Mouse (Mus musculus): Measurements from ENCODE around the gene Srsf7.
"Not testable (repeated sequence)": the region's sequence is repeated elsewhere in the genome, so short reads cannot be mapped to it uniquely, and the experiment has no call there.

Gene Srsf7

GRCm38 (mm10) chr17:80193075-80193474 is 14.0 kb downstream of the Srsf7 start:
- DNase-seq = peak; percentile 21 to 81

GRCm38 (mm10) chr17:80183615-80184014 is 23.5 kb downstream of the Srsf7 start:
- DNase-seq = no peak

DNA sequence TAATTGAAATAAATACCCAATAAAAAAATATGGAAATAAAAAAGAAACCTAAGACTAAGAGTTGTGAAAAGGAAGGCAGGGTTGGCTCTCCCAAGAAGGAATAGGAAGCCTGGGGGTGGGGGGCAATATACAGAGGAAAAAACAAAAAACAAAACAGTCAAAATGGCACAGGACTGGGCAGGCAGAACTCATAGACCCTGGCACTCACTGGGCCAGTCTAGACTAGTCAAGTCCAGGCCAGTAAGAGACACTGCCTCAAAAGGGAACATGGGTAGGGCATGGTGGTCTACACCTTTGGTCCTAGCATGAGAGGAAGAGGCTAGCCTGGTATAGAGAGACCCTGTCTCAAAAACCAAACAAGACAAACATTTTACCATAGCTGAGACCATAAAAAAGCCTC is 26.6 kb downstream of the Srsf7 start:
- no peak for DNase-seq

DNA sequence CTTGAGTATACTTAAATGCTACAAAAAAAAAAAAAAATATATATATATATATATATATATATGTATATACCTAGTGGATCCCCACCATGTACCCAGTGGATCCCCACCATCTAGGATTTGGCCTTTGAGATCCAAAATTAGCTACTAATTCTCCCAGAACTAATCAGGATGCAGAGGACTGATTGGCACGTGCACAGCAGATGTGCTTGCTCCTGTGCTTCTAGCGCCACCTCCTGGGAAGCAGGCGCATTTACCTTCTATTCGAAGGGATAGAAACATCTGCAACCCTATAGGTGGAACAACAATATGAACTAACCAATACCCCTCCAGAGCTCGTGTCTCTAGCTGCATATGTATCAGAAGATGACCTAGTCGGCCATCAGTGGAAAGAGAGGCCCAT is 27.1 kb downstream of the Srsf7 start:
- peak; percentile 87 for DNase-seq

- DNase-seq = not testable (repeated sequence)
Observed at GRCm38 (mm10) chr17:80178846-80179245, 28.3 kb downstream of the Srsf7 start.

DNA sequence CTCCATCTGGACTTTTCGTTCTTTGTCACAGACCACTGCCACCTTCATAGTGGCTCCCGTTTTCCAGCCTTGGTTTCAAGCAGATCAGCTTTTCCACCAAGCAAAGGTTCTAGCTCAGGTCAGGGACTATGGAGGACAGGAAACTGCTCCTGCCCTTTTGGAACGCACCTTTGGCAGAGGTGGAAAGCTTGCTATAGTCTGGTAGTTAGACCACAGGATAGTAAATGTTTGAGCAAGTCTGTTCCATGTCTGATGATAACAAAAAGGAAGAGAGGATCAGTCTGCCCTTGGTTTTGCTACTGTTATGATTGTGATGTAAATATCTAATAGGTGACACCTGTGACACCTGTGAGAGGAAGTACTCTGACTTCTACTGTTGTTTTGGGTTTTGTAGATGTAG is 31.1 kb downstream of the Srsf7 start:
- no peak for DNase-seq

GRCm38 (mm10) chr17:80175386-80175739 is 31.7 kb downstream of the Srsf7 start:
- no peak for DNase-seq

GRCm38 (mm10) chr17:80174699-80175385 is 32.3 kb downstream of the Srsf7 start:
- DNase-seq = no peak

DNA sequence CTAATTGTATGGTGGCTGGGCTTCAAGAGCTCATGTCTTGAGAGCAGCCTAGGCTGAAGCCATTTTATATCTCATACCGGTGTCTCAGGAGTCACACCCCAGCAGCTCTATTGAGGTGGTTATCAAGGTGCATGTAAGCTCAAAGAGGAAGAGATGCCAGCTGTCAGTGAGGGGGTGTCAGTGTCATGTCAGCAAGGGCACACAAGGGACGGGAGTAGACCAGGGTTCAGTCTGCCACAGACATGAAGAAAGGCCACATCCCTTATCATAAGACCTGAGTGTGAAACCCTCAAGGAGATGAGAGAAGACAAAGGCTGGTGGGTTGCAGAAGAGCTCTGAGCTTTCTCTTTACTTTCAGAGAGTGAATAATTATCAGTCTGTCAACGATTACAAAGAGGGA is 33.0 kb downstream of the Srsf7 start:
- no peak for DNase-seq

DNA sequence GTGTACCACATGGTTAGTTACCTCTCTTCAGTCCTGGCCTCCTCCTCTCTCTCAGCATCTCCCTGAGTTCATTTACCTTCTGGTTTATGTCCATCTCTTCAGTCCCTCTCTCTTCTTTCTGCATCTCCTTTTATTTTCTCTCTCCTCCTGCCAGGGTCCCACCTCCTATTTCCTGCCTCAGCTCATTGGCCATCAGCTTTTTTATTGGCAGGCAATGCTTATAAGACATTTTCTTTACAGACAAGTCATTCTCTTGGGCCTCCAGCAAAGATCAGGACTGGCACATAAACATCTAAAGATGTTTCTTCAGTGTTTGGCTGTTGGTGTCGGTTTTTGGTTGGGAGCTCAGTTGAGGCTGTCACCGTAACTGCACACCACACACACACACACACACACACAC is 33.4 kb downstream of the Srsf7 start:
- no peak for DNase-seq

DNA sequence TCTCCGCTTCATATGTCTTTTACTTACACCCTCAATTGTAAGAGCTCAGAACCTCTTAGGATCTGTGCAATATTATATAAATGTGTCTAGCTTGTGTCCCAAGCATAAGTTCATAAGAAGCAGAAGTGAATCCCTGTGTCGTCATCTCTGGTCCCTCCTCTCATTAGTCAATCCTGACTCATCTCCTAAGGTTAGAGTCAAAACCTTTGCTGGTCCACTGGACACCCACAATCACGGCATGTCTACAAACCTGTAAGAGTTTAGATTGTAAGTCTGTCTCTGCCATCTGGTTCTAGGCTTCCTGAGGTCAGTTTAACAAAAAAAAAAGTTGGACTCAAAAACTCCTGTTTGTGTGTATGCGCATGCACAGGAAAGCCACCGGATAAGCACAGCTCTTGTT is 34.3 kb downstream of the Srsf7 start:
- no peak for DNase-seq

DNA sequence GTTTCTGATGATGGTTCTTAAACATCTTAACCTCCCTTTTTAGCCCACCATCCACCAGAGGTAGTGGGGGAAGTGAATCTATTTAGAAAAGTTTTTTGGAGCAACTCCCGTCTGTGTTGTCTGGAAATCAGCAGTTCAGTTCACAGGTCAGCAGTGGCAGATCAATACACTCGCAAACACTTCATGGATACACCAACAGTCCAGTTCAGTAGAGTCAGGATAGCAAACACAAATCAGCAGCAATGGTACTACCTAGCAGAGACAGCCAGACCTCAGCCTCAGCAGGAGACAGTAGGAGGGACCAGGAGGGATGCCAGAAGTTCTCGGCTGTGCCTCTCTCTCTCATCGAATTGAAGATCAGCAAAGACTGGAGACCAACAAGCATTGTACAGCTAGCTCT is 35.2 kb downstream of the Srsf7 start:
- no peak for DNase-seq

DNA sequence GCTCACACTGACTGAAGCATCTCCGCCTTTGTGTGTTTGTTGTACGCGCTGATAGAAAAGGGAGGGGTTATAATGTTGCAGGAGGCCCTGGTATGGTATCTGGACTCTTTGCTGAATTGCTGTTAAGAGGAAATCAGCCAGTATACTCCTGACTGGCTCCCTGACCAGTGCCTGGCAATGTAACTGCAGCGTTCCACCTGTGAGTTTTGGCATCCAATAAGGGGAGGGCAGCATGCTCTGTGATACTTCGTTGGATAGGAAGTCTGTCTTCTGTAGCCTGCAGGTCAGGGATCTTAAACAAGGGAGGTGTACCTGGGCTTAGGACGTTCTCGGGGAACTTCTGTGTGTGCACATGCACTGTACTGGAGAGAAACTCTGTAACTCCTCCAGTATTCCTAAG is 36.2 kb downstream of the Srsf7 start:
- DNase-seq = peak; percentile 72 to 80

- no peak for DNase-seq
Observed at GRCm38 (mm10) chr17:80169792-80170191, 37.3 kb downstream of the Srsf7 start.

- peak; percentile 66 to 72 for DNase-seq
Observed at GRCm38 (mm10) chr17:80168425-80169182, 38.5 kb downstream of the Srsf7 start.

DNA sequence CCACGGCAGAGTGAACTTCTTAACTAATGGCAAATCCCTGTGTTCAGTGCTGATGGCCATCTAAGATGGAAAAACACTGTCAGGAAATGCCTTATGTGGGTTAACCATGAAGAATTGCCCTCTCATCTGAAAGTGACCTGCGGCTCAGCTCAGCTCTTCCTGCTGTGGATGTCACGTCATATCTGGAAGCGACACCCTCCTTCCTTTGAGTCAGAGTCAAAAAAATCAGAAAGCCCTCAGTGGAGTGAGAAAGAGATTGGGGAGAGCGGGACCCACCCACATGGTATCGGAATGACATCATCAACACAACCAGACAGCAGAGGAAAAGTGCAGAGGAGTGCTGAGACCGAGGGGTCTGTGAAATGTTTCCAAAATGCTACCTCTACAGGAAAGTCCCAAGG is 39.3 kb downstream of the Srsf7 start:
- DNase-seq = peak; percentile 38 to 47

DNA sequence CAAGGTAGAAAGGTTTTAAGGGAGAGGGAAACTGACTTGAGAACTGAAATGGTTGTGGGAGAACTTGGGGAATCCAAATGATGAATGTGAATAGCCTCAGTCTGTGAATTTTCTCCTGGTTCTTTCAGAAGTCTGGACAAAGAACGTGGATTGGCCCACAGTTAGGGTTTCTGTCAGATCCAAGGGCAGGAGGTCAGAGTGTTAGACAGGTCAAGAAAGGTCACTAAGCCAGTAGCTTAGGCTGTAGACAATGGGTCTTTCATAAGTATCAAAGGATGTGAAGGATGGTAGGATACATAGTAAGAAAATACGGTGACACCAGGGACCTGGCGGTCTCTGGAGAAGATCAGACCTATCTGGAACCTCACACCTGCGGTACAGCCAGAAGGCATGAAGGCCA is 39.7 kb downstream of the Srsf7 start:
- no peak for DNase-seq

- DNase-seq = peak; percentile 54 to 55
Observed at GRCm38 (mm10) chr17:80166346-80166745, 40.8 kb downstream of the Srsf7 start.

DNA sequence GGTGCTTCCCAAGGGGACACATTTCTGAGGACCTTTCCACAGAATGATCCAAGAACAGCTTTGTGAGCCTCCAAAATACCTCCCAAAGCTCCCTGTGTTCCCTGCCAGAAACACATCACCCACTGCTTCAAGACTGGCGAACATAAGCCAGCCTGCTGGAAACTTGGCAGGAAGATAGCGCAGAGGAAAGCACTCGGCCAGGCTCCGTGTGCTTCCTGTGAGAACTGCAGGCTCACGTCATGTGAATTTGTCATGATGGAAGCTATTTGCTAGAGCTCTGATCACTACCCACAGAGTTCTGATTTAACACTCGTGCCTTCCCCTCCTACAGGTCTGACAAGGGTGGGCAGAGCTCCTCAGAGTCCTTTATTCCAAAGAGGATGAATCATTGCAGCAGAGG is 41.4 kb downstream of the Srsf7 start:
- peak; percentile 83 to 90 for DNase-seq

GRCm38 (mm10) chr17:80163991-80164390 is 43.1 kb downstream of the Srsf7 start:
- peak in 1 of 2 experiments; percentile 35 for DNase-seq

GRCm38 (mm10) chr17:80160454-80160853 is 46.7 kb downstream of the Srsf7 start:
- peak; percentile 84 to 90 for DNase-seq

GRCm38 (mm10) chr17:80157489-80157888 is 49.6 kb downstream of the Srsf7 start:
- no peak for DNase-seq

- no peak for DNase-seq
Observed at GRCm38 (mm10) chr17:80156905-80157304, 50.2 kb downstream of the Srsf7 start.

GRCm38 (mm10) chr17:80153631-80154030 is 53.5 kb downstream of the Srsf7 start:
- DNase-seq = no peak

Data from cerebellum, postnatal 10 days (tissue).